ENCODE assay signal across 15 mouse cellular contexts in genomic region chr9:21690031-21690430, GRCm38 (mm10). TPM values are rescaled to one million over a fixed set of nuclear protein-coding genes. Genes with fewer than 3 reads are reported as not detected.
DNase-seq lines count a peak whose midpoint lies in the region; ATAC-seq and TF ChIP-seq lines count a peak whose summit lies in the region.
"Had no signal": no experiment of that assay in that cellular context is flagged by ENCODE, and none has a peak within 500 bp of the region (broad histone marks: within the 10 kb centered on the region; RNA-seq: fewer than 3 reads in every experiment).

No protein-coding gene starts in this region.

- H3K9me3 ChIP-seq in intestine, postnatal 0 days (ENCODE audit: control insufficient read depth), result no peaks in the 10 kb centered on the region
- no peaks in the 10 kb centered on the region for H3K9me3 ChIP-seq in intestine, embryonic 15.5 days
- H3K9me3 ChIP-seq: embryonic facial prominence, embryonic 15.5 days; limb, embryonic 13.5 days had no signal

- H3K27ac ChIP-seq in intestine, postnatal 0 days (ENCODE audit: low read depth, low read length), result peak overlapping the region; percentile 66; the same call in 1 of the 2 replicates
- H3K27ac ChIP-seq in intestine, embryonic 15.5 days, result no peak overlapping the region
- H3K27ac ChIP-seq: embryonic facial prominence, embryonic 15.5 days; left cerebral cortex, adult 2 months; limb, embryonic 13.5 days had no signal

- no peak overlapping the region for H3K4me3 ChIP-seq in intestine, postnatal 0 days (ENCODE audit: low read depth, low read length)
- no peak overlapping the region for H3K4me3 ChIP-seq in intestine, embryonic 15.5 days (replicated peaks)
- H3K4me3 ChIP-seq: embryonic facial prominence, embryonic 15.5 days; left cerebral cortex, adult 2 months; limb, embryonic 13.5 days had no signal

- no peaks in the 10 kb centered on the region for H3K27me3 ChIP-seq in intestine, postnatal 0 days (replicated peaks; ENCODE audit: control insufficient read depth, insufficient read depth, low read length)
- no peaks in the 10 kb centered on the region for H3K27me3 ChIP-seq in intestine, embryonic 15.5 days (replicated peaks)
- H3K27me3 ChIP-seq: embryonic facial prominence, embryonic 15.5 days; limb, embryonic 13.5 days had no signal

- no peaks in the 10 kb centered on the region for H3K4me1 ChIP-seq in intestine, postnatal 0 days (replicated peaks; ENCODE audit: control insufficient read depth, insufficient read depth, low read length)
- no peaks in the 10 kb centered on the region for H3K4me1 ChIP-seq in intestine, embryonic 15.5 days (replicated peaks)
- H3K4me1 ChIP-seq: embryonic facial prominence, embryonic 15.5 days; limb, embryonic 13.5 days had no signal

- WGBS in intestine, postnatal 0 days, result 72% methylated on average over 3 of the region's 3 CpGs
- whole genome bisulfite sequencing in intestine, embryonic 15.5 days, result 86% methylated on average over 3 of the region's 3 CpGs

- no peak overlapping the region for H3K4me2 ChIP-seq in intestine, postnatal 0 days (replicated peaks; ENCODE audit: low read depth)
- H3K4me2 ChIP-seq in intestine, embryonic 15.5 days (replicated peaks), result no peak overlapping the region
- H3K4me2 ChIP-seq: embryonic facial prominence, embryonic 15.5 days; limb, embryonic 13.5 days had no signal

- peak; percentile 65 for DNase-seq in 3T3-L1 (ENCODE audit: low read depth, low spot score)
- DNase-seq in adrenal gland, postnatal 10 days, result peak; percentile 51
- DNase-seq in kidney, postnatal 25 days, result peak; percentile 66 to 85
- DNase-seq in thymus, postnatal 4 days, result no peak
- no peak for DNase-seq in gastrocnemius, postnatal 36 days
- DNase-seq: cerebellum, adult 18-20 months; heart, postnatal 4 days; midbrain, embryonic 14.5 days; spleen, adult 18-20 months had no signal

- no peak for ATAC-seq in intestine, postnatal 0 days
- no peak for ATAC-seq in intestine, embryonic 15.5 days
- ATAC-seq: CD4-positive, CD25-positive, alpha-beta regulatory T cell, adult 4 months had no signal

- 0 out of 2 replicates have a peak, but pooled peaks have one; percentile 22 for TF ChIP-seq CTCF in intestine, postnatal 0 days (IDR thresholded peaks at IDR 0.05; ENCODE audit: low read depth)

- intact Hi-C loops in gastrocnemius, postnatal 36 days (cut with DNase I), result no loop called here

- H3K9ac ChIP-seq in intestine, postnatal 0 days (ENCODE audit: low read depth, low read length), result no peak overlapping the region
- no peak overlapping the region for H3K9ac ChIP-seq in intestine, embryonic 15.5 days
- H3K9ac ChIP-seq: embryonic facial prominence, embryonic 15.5 days; limb, embryonic 13.5 days had no signal

- peaks cover 64% of the 10 kb centered on the region for H3K36me3 ChIP-seq in intestine, postnatal 0 days (ENCODE audit: control insufficient read depth, insufficient read depth)
- peaks cover 40% of the 10 kb centered on the region for H3K36me3 ChIP-seq in intestine, embryonic 15.5 days

RNA-seq across cellular contexts. Expression of gene Ldlr, which starts 33.3 kb away (rescaled TPM):
- polyA plus RNA-seq in intestine, postnatal 0 days (2015; fragmentation: Nextera tagmentation; extraction: Ambion mirVana), result 22.8 and 26.6 TPM in 2 replicates
- 76.7 and 81.2 TPM in 2 replicates for polyA plus RNA-seq in intestine, embryonic 15.5 days (2015; fragmentation: Nextera tagmentation; extraction: Ambion mirVana)
- 10 to 100 TPM; 21.6 to 41.6 TPM for total RNA-seq in adrenal gland, postnatal 10 days (2021)
- 1 to 10 TPM; 2.4 to 3.5 TPM for total RNA-seq in gastrocnemius, postnatal 36 days (2021)

Comparison
In these comparisons a context has a peak if more than half of its experiments do, and no peak if none do; other contexts are left out.
1. DNase-seq: peak in 3T3-L1 (single experiment), adrenal gland, postnatal 10 days (single experiment) and kidney, postnatal 25 days (2 of 2); none in thymus, postnatal 4 days (single experiment) and gastrocnemius, postnatal 36 days (0 of 2).
2. RNA of gene Ldlr, which starts 33.3 kb away (total RNA-seq): 21.6 to 41.6 TPM in adrenal gland, postnatal 10 days; 2.4 to 3.5 TPM in gastrocnemius, postnatal 36 days; every median in the first group is over 4 times any median in the second.